Mouse (Mus musculus) midbrain, embryonic 14.5 days (tissue): ENCODE results near the gene Igsf8. TPM values are rescaled to one million over a fixed set of nuclear protein-coding genes. Genes with fewer than 3 reads are reported as not detected.
A peak's percentile ranks its signal among the peaks of the same experiment; 100 is the strongest.
"Not testable (repeated sequence)": the region's sequence is repeated elsewhere in the genome, so short reads cannot be mapped to it uniquely, and the experiment has no call there.

Source experiments
- ATAC-seq: fragments of 200-750 bp; cut with Nextera tagmentation; 2 replicates; pipeline ENCODE4 v1.8.0; 2017; ENCODE audit warnings: moderate number of reproducible peaks, moderate library complexity; ENCODE audit not compliant: low FRiP score, low TSS enrichment
- DNase-seq: peaks from one replicate; pipeline ENCODE4 v3.0.0-alpha.2; 2015
- H3K27ac ChIP-seq: fragments of 300-500 bp; sonication (generic); replicated peaks from 2 replicates; pipeline ENCODE4 v1.5.1; 2014; ENCODE audit warnings: mild to moderate bottlenecking, low read depth, low read length, moderate library complexity
- H3K27me3 ChIP-seq: fragments of 300-500 bp; sonication (generic); 2 replicates; pipeline ENCODE4 v1.6.1; 2014; ENCODE audit warnings: low read length, control low read depth, mixed read lengths; ENCODE audit not compliant: control insufficient read depth, insufficient read depth
- H3K36me3 ChIP-seq: fragments of 300-500 bp; sonication (generic); 2 replicates; pipeline ENCODE4 v1.6.1; 2014; ENCODE audit warnings: low read length, control low read depth; ENCODE audit not compliant: control insufficient read depth, insufficient read depth
- H3K4me1 ChIP-seq: fragments of 300-500 bp; sonication (generic); 2 replicates; pipeline ENCODE4 v1.6.1; 2014; ENCODE audit warnings: mild to moderate bottlenecking, antibody characterized with exemption, low read length, control low read depth; ENCODE audit not compliant: control insufficient read depth, insufficient read depth
- H3K4me2 ChIP-seq: fragments of 300-500 bp; sonication (generic); 2 replicates; pipeline ENCODE4 v1.6.1; 2014; ENCODE audit warnings: mild to moderate bottlenecking, low read length, moderate library complexity
- H3K4me3 ChIP-seq: fragments of 300-500 bp; sonication (generic); replicated peaks from 2 replicates; pipeline ENCODE4 v1.5.1; 2014; ENCODE audit warnings: low read depth, low read length
- H3K9ac ChIP-seq: fragments of 300-500 bp; sonication (generic); replicated peaks from 2 replicates; pipeline ENCODE4 v1.6.1; 2014; ENCODE audit warnings: mild to moderate bottlenecking, low read length, moderate library complexity
- H3K9me3 ChIP-seq: fragments of 300-500 bp; sonication (generic); 2 replicates; pipeline ENCODE4 v1.6.1; 2016; ENCODE audit warnings: low read length, control low read depth, mixed read lengths; ENCODE audit not compliant: control insufficient read depth
- WGBS: fragments of 180-500 bp; shearing (Covaris S2); extraction: QIAGEN DNeasy Blood & Tissue Kit; methylation state at CpG from one replicate; pipeline ENCODE4 v1.1.7; 2014; 5-methylcytosine and 5-hydroxymethylcytosine counted together
- polyA plus RNA-seq: library from polyadenylated mRNA; unstranded; fragments of >200 nt; fragmentation: Nextera tagmentation; extraction: Ambion mirVana; gene quantifications from 2 replicates; pipeline ENCODE4 v1.2.1, GENCODE M21; 2014

Igsf8 gene
- polyA plus RNA-seq, 1 experiment from 2014 or later = 61.0 TPM

GRCm38 (mm10) chr1:172221297-172222063, 40.0 kb upstream of the Igsf8 start:
- no peak overlapping the region for H3K9ac ChIP-seq
- ATAC-seq (no peak), DNase-seq (no peak)
- no peak overlapping the region for H3K4me3 ChIP-seq
- H3K9me3 ChIP-seq = no peaks in the 10 kb centered on the region
- H3K27ac ChIP-seq = no peak overlapping the region
- H3K4me2 ChIP-seq = no peak overlapping the region
- H3K36me3 ChIP-seq = no peaks in the 10 kb centered on the region
- peaks cover 16% of the 10 kb centered on the region for H3K4me1 ChIP-seq
- H3K27me3 ChIP-seq = no peaks in the 10 kb centered on the region
- WGBS = 41% methylated on average over 11 of the region's 11 CpGs

GRCm38 (mm10) chr1:172228209-172228608, 33.2 kb upstream of the Igsf8 start:
- DNase-seq (no peak), ATAC-seq (no peak)
- WGBS = 90% methylated on average over 2 of the region's 2 CpGs
- Histone ChIP-seq H3K4me1 (no peaks in the 10 kb centered on the region), H3K9me3 (no peaks in the 10 kb centered on the region), H3K36me3 (no peaks in the 10 kb centered on the region), H3K4me2 (no peak overlapping the region), H3K4me3 (no peak overlapping the region), H3K27me3 (no peaks in the 10 kb centered on the region), H3K27ac (no peak overlapping the region), H3K9ac (no peak overlapping the region)

- Histone ChIP-seq H3K4me1 (no peaks in the 10 kb centered on the region), H3K9ac (no peak overlapping the region), H3K9me3 (no peaks in the 10 kb centered on the region), H3K4me2 (no peak overlapping the region), H3K4me3 (no peak overlapping the region), H3K27me3 (no peaks in the 10 kb centered on the region), H3K36me3 (no peaks in the 10 kb centered on the region), H3K27ac (no peak overlapping the region)
- no peak for DNase-seq
- ATAC-seq = no peak
- WGBS = 95% methylated on average over 1 of the region's 1 CpGs
Observed at GRCm38 (mm10) chr1:172229215-172229614, 32.2 kb upstream of the Igsf8 start.

- Histone ChIP-seq H3K27me3 (peaks cover 5% of the 10 kb centered on the region; the same call in 1 of the 2 replicates), H3K9ac (no peak overlapping the region), H3K4me2 (no peak overlapping the region), H3K4me3 (no peak overlapping the region), H3K27ac (no peak overlapping the region), H3K9me3 (no peaks in the 10 kb centered on the region), H3K36me3 (no peaks in the 10 kb centered on the region), H3K4me1 (0 out of 2 replicates have a peak, but pooled peaks cover 4% of the 10 kb centered on the region)
- ATAC-seq (no peak), DNase-seq (no peak)
- WGBS = 27% methylated on average over 6 of the region's 6 CpGs
Observed at GRCm38 (mm10) chr1:172240945-172241708, 20.3 kb upstream of the Igsf8 start.

- WGBS = 11% methylated on average over 2 of the region's 2 CpGs
Observed at GRCm38 (mm10) chr1:172242401-172242800, 19.0 kb upstream of the Igsf8 start.

GRCm38 (mm10) chr1:172243547-172244205, 17.8 kb upstream of the Igsf8 start:
- H3K9ac ChIP-seq = no peak overlapping the region
- no peak overlapping the region for H3K4me3 ChIP-seq
- H3K27me3 ChIP-seq = peaks cover 5% of the 10 kb centered on the region; the same call in 1 of the 2 replicates
- no peak overlapping the region for H3K4me2 ChIP-seq
- no peak overlapping the region for H3K27ac ChIP-seq
- WGBS = 32% methylated on average over 16 of the region's 16 CpGs
- ATAC-seq (no peak), DNase-seq (no peak)
- H3K4me1 ChIP-seq = 0 out of 2 replicates have a peak, but pooled peaks cover 4% of the 10 kb centered on the region
- no peaks in the 10 kb centered on the region for H3K9me3 ChIP-seq
- no peaks in the 10 kb centered on the region for H3K36me3 ChIP-seq

More at GRCm38 (mm10) chr1:172242401-172242800, 19.0 kb upstream of the Igsf8 start:
- ATAC-seq = peak; percentile 54
- Histone ChIP-seq H3K4me3 (no peak overlapping the region), H3K27ac (no peak overlapping the region), H3K36me3 (no peaks in the 10 kb centered on the region), H3K4me2 (no peak overlapping the region), H3K9ac (no peak overlapping the region), H3K9me3 (no peaks in the 10 kb centered on the region), H3K27me3 (peaks cover 5% of the 10 kb centered on the region; the same call in 1 of the 2 replicates), H3K4me1 (0 out of 2 replicates have a peak, but pooled peaks cover 4% of the 10 kb centered on the region)
- peak; percentile 58 for DNase-seq

GRCm38 (mm10) chr1:172244645-172245044, 16.8 kb upstream of the Igsf8 start:
- not testable (repeated sequence) for H3K27ac ChIP-seq, H3K9ac ChIP-seq, H3K36me3 ChIP-seq, H3K9me3 ChIP-seq, H3K27me3 ChIP-seq, H3K4me3 ChIP-seq, DNase-seq, ATAC-seq, H3K4me1 ChIP-seq
- 0 out of 2 replicates have a peak overlapping the region, but pooled peaks have one; percentile 1 for H3K4me2 ChIP-seq
- 54% methylated on average over 23 of the region's 23 CpGs for WGBS

GRCm38 (mm10) chr1:172247216-172247615, 14.2 kb upstream of the Igsf8 start:
- H3K4me1 ChIP-seq = 0 out of 2 replicates have a peak, but pooled peaks cover 4% of the 10 kb centered on the region
- WGBS = 68% methylated on average over 4 of the region's 4 CpGs
- no peak for ATAC-seq
- H3K9me3 ChIP-seq = no peaks in the 10 kb centered on the region
- H3K27ac ChIP-seq = no peak overlapping the region
- H3K4me2 ChIP-seq = no peak overlapping the region
- peaks cover 5% of the 10 kb centered on the region; the same call in 1 of the 2 replicates for H3K27me3 ChIP-seq
- no peak for DNase-seq
- H3K36me3 ChIP-seq = no peaks in the 10 kb centered on the region
- no peak overlapping the region for H3K9ac ChIP-seq
- no peak overlapping the region for H3K4me3 ChIP-seq
